Mouse (Mus musculus) left cerebral cortex, postnatal 36 days (tissue): ENCODE data around the gene Rae1. TPM values are rescaled to one million over a fixed set of nuclear protein-coding genes. Genes with fewer than 3 reads are reported as not detected.

Source experiments
- DNase-seq, 2 experiments: peaks; one replicate each; pipeline ENCODE4 v3.0.0; 2021 to 2022; ENCODE audit warnings: low spot score in 2 of 2, mixed read lengths in 1 of 2
- intact Hi-C: fragments of 180-260 bp; cut with DNase I; formaldehyde crosslinking; loops from one replicate; pipeline ENCODE4 v1.15.1; 2025
- total RNA-seq, 2 experiments: library from RNA; stranded (reverse); gene quantifications; 2 replicates each; pipeline ENCODE4 v1.2.3; 2021

Gene Rae1
- total RNA-seq, 2 experiments from 2014 or later, result 57.9 to 58.8 TPM

DNA sequence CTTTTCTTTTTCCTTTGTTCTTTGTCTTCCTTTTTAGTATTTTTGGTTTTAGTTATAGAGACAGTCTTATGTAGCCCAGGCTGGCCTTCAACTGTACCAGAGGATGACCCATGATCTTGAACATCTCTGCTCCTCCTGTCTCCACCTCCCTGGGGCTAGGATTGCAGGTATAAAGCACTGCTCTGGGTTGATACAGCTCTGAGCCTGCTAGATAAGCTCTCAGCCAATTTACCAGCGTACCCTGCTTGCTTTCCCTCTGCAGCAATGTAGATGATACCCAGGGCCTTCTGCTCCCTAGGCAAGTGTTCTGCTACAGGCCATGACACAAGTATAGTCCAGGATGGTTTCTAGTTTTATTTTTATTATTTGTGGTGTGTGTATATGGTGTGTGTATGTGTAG is 42.0 kb downstream of the Rae1 start:
- intact Hi-C loops, result no loop called here

DNA sequence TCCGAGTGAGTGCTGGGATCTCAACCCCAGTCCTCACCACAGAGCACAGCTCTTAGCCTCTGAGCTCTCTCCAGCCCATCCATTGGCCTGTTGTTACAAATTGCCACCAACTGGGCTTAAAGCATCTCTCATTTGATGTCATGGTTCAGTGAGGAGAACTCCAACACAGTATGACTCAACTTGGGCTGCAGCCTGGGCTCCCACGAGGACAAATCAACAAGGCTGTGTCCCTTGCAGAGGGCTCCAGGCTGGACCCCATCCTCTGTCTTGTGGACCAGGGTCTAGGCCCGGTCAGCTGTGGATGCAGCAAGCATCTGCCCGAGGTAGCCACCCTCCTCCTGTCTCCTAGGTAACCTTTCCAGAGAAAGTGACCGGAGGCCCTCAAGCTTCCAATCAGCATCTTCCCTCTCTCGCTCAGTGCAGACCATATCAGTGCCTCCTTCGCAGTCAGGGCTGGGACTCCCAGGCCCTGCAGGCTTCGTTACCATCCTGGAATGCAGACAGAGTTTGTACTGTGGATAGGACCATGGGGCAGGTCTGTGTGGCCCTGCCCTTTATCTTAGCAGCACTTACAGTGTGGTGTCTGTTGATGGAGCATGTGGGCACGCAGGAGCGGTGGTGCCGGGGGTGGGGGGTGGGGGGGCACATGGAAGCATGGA is 42.7 kb downstream of the Rae1 start:
- intact Hi-C loops, result no loop called here
- DNase-seq, result no peak

More for the DNA sequence above, 42.0 kb downstream of the Rae1 start:
- no peak for DNase-seq

DNA sequence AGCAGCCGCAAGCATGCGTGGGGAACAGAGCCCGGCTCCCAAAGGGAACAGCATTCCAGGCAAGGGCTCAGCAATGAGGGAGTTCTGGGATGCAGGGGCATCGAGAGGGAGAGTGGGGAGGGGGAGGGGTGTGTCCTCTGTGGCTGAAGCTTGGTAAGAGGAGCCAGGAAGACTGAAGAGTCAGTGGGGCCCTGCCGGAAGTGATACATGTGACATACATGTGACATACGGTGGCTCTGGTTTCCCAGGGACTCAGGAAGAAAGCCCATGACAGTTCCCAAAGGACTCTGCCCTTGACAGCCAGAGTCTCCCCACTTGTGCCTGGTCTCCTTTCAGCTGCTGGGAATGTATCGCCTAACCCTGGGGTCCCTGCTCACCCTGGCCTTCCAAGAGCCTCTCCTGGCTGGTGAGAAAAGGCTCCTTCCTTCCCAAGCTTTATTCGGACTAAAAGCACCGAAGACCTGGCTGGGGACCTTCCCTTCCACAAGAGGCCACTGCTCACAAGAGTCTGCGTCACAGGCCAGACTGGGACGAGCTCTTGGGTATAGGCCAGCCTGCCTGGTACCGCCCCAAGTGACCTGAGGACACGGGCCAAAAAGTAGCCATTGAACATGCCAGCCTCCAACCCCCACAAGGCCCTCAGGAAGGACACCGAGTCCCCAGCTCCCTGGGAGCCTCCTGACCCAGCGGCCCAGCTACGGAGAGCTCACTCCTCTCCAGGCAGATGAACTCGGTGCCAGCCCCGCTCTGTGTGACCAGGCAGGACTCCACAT is 44.5 kb downstream of the Rae1 start:
- no peak for DNase-seq
- intact Hi-C loops, result no loop called here

DNA sequence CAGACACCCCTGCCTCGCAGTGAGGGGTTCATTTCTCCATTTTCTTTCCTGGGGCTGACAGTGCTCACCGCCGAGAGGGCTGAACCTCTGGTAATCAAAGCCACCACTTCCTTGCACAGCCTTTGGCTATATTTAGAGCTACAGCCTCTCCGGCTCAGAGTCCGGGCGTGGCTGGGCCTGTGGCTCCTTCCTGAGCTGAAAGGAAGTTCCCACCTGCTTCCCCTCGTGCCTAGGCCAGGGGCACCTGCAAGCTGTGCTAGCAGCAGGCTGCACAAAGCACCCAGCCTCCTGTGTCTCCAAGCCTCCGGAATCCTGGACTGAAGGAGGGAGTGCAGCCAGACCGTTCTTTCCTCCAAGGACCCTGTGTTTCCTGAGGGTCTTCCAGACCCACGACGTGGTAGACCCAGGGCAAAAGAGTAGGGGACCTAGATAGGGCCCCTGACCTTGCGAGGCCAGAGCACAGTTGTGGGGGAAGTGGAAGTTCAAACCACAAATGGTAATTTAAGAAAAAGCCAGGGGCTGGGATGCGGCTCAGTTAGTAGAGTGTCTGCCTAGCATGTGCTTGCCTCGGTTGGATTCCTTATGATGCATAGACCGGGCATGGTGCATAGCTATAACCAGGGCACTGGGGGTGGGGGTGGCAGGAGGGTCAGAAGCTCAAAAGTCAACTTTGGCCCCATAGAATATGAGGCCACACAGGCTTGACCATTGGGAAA is 46.8 kb downstream of the Rae1 start:
- DNase-seq, result no peak
- intact Hi-C loops, result no loop called here

DNA sequence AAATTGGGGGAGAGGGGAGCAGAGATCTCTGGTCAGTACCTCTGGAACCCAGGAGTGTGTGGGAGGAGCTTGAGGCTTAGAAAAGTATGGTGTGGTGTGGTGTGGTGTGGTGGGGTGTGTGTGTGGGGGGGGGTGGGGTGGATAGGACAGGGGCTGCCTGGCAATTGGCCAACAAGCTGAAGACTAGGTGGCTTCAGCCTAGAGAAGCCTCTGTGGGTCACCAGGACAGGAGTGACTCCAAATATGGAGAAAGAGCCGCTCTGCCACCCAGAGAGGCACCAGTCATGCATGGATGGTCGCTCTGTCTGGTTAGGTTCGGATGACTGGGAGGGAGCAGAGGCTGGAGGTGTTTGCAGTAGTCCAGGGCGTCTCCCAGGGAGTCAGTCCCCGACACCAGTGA is 47.6 kb downstream of the Rae1 start:
- intact Hi-C loops, result no loop called here

DNA sequence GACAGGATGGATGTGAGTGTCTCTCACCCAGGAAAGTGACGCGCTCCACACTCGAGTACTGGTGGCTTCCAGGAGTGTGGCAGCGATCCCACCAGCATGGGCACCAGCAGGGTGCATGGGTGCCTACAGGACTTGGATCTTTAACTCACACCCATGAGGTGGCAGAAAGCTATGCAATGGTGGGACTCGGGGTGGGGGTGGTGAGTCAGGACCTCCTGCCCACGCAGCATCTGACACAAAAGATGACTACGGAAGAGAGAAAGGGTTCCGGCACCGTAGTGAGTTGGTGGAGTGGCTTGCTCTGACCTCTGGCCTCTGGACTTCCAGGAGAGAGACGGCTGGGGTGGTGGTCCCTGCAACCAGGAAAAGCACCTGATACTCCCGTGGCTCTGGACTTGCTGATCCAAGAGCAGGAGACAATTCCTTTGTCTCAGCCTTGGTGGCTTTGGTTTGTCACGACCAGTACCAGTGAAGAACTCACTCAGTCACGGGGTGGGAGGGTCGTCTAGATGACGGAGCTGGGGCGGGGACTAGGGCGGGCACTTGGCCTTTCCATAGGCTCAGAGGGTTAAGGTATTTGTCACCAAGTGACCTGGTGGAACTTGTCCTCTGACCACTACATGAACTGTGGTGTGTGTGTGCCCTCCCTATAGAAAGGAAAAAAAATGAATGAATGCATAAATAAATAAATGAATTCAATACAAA is 48.3 kb downstream of the Rae1 start:
- no peak for DNase-seq
- intact Hi-C loops, result no loop called here

More for the DNA sequence above, 47.6 kb downstream of the Rae1 start:
- DNase-seq, result no peak

DNA sequence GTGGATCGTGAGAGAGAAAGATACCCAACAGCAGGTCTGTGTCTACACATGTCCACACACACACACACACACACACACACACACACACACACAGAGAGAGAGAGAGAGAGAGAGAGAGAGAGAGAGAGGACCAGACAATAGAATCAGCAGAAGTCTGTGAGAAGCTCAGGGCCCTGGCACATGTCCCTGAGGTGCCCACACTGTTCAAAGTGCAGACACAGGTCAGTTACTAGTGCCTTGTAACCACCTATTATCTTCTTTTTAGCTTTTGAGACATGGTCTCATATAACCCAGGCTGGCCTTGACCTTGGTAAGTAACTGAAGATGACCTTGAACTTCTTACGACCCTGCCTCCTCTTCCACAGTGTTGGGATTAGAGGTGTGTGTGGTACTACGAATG is 49.3 kb downstream of the Rae1 start:
- intact Hi-C loops, result no loop called here
- DNase-seq, result no peak

DNA sequence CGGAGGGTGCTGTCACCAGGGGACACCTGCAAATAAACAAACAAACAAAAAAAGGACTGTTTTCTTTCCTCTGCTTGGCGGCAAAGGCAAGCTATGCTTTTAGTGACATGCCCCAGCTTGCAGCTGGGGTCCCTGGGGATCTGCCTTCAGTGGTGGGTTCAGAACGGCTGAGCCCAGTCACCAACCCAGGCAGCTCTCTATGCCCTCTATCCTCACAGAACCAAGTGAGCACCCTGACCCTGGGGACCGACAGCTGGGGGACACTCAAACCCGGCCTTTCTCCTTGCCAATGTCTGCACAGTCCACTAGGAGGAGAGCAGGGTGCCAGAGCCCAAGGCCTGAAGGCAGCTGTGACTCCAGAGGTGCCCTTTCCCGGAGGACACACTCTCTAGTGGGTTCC is 49.9 kb downstream of the Rae1 start:
- no peak for DNase-seq
- intact Hi-C loops, result no loop called here

DNA sequence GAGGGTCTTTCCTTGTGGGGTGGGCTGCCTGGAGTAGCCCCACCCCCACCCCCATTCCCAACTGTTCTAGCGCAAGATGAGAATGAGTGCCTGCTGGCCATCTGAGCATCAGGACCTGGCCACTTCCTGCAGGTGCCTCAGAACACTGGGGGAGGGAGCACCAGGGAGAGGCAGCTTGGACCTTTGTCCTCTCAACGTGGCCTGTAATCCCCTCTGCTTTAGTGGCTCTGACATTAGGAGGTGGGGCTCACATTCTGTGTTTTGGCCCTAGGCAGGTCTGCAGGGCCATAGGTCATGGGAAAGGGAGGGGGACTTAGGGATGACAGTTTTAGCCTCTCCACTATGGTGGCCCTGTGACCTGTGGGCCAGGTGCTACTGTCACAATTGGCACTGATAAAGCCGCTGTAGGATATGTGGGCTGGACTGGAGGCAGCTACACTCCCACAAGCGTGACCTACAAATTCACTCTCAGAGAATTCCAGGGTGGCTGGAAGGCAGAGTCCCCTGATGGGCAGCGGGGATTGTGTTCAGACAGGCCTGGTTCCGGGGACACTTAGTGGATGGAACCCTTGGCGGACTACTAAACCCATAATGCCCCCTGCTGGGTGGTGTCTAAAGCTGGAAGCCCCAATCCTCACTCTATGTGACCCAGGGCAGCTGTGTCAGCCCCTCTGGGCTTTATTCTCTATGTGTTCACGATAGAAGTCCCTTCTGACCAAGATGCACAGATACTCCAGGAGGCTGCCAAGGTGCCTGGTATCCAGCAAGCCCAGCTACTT is 50.9 kb downstream of the Rae1 start:
- intact Hi-C loops, result no loop called here
- DNase-seq, result no peak

DNA sequence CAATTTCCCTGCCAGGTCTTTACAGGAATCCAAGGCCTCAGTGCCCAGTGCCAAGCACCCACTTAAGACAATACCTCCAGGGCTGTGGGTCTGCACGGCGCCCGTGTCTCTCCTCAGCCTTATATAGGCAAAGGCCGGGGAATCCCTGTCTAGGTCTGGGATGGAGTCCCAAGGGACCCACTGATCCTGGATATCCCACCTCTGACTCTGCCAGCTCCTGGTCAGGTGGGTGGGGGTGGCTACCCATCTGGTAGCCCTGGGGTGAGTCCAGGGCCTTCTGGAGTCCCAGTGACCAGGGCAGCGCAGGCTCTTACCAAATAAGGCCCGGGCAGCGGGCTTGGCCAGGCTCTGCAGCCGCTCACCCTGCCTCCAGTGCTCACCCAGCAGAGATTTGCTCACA is 53.0 kb downstream of the Rae1 start:
- intact Hi-C loops, result no loop called here
- no peak for DNase-seq

DNA sequence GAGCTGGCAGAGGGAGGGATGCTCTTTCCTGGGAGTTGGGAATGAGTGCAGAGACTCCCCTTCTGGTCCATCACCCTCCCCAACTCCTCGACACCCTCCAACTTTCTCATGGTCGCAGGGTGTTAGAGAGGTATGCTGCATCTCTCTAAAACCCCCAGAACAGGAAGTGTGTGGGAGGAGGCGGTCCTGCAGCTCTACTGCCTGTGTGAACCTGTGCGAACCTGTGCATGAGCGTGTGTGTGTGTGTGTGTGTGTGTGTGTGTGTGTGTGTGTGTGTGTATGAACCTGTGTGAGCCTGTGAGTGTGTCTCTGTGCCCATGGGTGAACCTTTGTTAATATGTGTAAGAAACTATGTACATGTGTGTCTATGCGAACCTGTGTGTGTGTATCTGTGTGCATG is 53.9 kb downstream of the Rae1 start:
- intact Hi-C loops, result no loop called here
- no peak for DNase-seq

DNA sequence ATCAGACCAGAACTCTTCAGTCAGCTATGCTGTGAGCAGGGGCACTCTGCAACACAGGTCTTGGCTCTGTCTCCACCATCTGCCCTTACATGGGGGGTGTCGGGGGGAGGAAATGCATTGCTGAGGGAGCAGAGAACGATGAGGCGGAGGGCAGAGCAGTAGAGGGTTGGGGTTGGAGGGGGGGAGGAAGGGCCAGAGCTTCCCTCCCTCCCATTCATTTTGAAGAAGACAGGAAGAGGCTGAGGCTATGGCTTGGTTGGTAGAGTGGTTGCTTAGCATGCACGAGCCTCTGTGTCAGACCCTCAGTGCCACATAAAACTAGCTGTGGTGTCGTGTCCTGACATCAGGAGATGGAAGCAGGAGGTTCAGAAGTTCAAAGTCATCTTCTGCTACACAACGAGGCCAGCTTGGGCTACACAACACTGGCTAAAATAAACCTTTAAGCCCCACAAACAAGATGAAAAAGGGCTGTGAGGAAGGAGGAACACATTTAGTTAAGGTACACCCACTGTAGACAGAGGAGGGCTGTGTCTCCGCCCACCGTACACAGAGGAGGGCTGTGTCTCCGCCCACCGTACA is 56.5 kb downstream of the Rae1 start:
- DNase-seq, result no peak
- intact Hi-C loops, result no loop called here

DNA sequence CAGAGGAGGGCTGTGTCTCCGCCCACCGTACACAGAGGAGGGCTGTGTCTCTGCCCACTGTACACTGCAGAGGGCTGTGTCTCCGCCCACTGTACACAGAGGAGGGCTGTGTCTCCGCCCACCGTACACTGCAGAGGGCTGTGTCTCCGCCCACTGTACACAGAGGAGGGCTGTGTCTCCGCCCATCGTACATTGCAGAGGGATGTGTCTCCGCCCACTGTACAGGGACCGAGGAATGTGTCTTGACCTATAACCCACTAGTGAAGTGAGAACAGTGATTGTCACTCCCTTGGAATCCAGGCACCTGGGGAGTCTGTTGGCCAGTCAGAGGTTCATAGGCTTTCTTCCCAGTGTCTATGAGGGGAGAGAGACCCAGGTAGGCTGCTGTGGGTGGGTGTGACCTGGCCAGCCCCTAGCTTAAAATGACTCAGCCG is 57.0 kb downstream of the Rae1 start:
- no peak for DNase-seq
- intact Hi-C loops, result no loop called here

DNA sequence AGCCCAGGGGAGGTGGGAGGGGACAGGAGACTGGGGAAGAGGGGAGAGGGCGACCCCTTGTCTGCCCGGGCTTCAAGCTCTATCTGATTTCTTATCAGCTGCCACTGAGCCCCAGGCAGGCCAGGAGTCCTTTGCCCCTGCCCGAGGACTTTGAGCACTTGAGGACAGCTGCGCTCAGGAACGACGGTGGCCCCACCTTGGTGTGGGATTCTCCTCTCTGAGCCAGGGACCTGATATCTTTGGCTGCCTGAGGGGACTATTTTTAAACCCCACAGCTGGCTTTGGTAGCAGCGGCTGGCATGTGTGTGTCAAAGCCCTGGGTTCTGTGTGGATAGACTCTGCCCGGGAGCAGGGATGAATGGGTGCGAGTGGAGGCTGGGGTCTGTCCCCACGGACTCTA is 57.7 kb downstream of the Rae1 start:
- intact Hi-C loops, result no loop called here
- DNase-seq, result no peak

DNA sequence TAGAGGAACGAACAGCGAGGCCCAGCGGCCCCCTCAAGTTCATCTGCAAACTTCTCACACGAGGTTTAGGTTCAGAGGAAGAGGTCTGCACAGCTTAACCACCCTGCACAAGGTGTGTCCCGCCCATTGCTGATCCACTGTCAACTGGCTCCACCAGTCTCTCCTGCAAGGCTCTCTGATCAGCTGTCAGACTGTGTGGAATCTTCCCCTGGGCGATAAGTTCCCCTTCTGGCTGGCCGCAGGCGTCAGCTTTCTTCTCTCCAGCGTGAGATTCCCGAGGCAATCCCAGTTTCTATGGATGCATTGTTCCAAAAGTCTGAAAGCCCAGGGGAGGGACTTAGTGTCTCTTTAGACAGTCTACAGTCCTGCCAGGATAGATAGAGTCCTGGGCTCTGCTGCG is 58.3 kb downstream of the Rae1 start:
- intact Hi-C loops, result no loop called here
- no peak for DNase-seq

DNA sequence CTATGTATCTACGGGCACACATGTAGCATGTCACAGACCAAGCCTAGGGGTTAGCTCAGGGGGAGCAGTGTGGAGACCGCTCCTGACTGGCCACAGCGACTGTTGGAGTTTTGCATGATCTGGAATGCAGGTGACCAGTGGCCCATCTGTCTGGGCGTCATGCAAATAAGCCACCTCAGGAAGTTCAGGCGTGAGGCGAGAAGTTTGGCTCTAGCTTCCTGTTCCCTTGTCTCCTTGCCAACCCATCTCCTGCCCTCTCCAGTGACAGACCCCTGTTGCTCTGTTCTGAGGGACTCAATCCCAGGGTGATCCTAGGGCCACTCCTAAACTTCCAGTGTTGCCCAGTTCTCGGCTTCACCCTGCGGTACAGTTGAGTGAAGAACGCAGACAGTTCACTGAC is 60.5 kb downstream of the Rae1 start:
- intact Hi-C loops, result no loop called here
- DNase-seq, result no peak

DNA sequence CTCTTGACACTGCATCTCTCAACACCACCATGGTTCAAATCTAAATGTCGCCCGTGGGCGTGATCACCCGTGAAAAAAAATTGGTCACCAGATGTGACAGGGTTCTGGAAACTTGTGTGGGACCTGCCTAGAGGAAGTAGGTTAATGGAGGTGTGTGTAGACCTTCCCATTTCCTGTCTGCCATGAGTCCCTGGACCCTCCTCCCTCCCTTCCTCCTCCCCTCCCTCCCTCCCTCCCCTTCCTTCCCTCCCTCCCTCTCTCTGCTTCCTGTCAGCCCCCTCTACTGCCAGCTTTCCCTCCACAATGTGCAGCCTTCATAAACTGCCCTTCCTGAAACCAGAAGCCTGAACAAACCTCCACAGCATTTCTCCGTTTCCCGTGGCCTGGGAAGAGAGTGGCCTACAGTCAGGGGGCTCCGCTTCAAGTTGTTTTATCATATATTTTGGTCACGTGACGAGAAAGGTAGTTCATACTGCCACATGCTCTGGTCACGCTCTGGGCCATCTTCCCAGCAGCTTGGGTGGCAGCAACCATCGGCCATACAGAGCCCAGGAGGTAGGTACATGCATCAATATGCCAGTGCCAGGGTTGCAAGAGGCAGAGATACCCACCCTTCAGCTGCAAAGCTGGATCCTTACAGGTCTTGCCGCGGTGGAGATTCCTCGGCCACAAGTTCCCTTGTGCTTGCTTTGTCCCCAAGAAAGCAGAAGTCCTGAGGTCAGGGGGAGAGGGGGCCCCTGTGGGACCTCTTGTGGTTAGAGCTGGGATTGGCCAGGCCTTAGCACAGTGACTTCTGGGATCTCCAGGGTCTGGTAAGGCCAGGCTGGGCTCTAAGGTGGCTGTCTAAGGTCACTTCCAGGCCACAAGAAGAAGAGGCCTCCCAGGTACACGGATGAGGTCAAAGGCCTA is 61.8 kb downstream of the Rae1 start:
- no peak for DNase-seq
- intact Hi-C loops, result no loop called here

DNA sequence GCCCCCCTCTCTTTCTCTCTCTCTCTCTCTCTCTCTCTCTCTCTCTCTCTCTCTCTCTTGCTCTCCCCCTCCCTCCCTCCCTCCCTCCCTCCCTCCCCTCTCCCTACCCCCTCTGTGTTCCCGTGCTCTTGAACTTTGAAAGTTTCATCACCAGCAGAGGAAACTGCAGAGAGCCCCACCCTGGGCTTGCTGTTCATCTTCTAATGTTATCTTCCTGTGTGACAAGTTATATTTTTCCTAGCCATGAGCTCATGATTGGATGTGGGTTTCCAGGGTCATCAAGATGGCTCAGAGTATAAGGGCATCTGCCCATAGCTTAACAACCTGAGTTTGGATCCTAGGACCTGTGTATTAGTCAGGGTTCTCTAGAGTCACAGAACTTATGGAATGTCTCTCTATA is 63.3 kb downstream of the Rae1 start:
- intact Hi-C loops, result no loop called here
- no peak for DNase-seq
